Mouse (Mus musculus) frontal cortex, postnatal 10 days (tissue): ENCODE data around the gene Dmxl2.

ENCODE experiments used
- DNase-seq, 2 experiments: peaks; one replicate each; pipeline ENCODE4 v3.0.0; 2022; ENCODE audit warnings: low spot score in 2 of 2, mixed read lengths in 1 of 2

The Dmxl2 gene

GRCm38 (mm10) chr9:54316363-54316762 is 185.1 kb downstream of the Dmxl2 start:
- no peak for DNase-seq
